Comparison of ENCODE assay signal across 19 mouse cellular contexts in the genomic region with DNA sequence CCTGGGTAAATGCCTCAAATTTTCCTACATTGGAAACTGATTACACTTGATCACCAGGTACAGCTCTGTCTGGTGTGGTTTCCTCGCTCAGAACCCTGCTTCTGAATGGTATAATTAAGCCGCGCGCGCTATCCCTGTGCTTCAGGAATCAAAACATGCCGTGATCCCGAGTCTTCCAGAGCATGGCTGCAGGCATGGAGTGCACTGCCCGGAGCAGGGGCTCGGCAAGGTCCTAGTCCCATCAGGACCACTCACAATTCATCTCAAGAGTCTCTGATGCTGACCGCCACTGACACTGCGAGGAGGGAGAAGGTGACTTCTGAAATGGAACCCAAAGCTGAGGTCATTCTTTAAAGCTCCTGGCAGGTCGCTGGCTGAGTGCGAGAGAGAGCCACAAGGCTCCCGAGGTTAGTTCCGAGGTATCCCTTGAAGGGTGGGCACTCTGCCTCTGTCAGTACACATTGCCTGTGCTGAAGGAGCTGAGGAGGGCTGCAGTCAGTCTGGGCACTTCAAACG.
"Had no signal": no experiment of that assay in that cellular context is flagged by ENCODE, and none has a peak within 500 bp of the region (broad histone marks: within the 10 kb centered on the region; RNA-seq: fewer than 3 reads in every experiment).

No protein-coding gene starts in this region.

- H3K27ac ChIP-seq: limb, embryonic 10.5 days; limb, embryonic 13.5 days; liver, embryonic 13.5 days; macrophage; neural tube, embryonic 12.5 days; neural tube, embryonic 15.5 days; stomach, postnatal 0 days had no signal

- H3K27me3 ChIP-seq: limb, embryonic 13.5 days; liver, embryonic 13.5 days; neural tube, embryonic 12.5 days; neural tube, embryonic 15.5 days had no signal

- H3K9me3 ChIP-seq: limb, embryonic 10.5 days; limb, embryonic 13.5 days; liver, embryonic 13.5 days; neural tube, embryonic 12.5 days; neural tube, embryonic 15.5 days had no signal

- ATAC-seq: lung, postnatal 0 days had no signal

- H3K36me3 ChIP-seq: limb, embryonic 10.5 days; limb, embryonic 13.5 days; liver, embryonic 13.5 days; neural tube, embryonic 12.5 days; neural tube, embryonic 15.5 days had no signal

- DNase-seq: kidney, adult 18-20 months; kidney, adult 9 months; kidney, postnatal 14 days; kidney, postnatal 4 days; liver; liver, embryonic 13.5 days; lung, embryonic 14.5 days; right cerebral cortex, adult 18-20 months; right cerebral cortex, postnatal 14 days; right cerebral cortex, postnatal 4 days; thymus, adult 18-20 months; thymus, postnatal 36 days had no signal

- H3K4me1 ChIP-seq: limb, embryonic 10.5 days; limb, embryonic 13.5 days; liver, embryonic 13.5 days; neural tube, embryonic 12.5 days; neural tube, embryonic 15.5 days had no signal

- H3K9ac ChIP-seq: limb, embryonic 13.5 days; liver, embryonic 13.5 days; lung, embryonic 14.5 days; neural tube, embryonic 12.5 days; neural tube, embryonic 15.5 days had no signal

- H3K4me2 ChIP-seq: limb, embryonic 13.5 days; liver, embryonic 13.5 days; lung, embryonic 14.5 days; neural tube, embryonic 12.5 days; neural tube, embryonic 15.5 days had no signal

- H3K4me3 ChIP-seq: limb, embryonic 10.5 days; limb, embryonic 13.5 days; liver, embryonic 13.5 days; neural tube, embryonic 12.5 days; neural tube, embryonic 15.5 days had no signal
